ENCODE assay signal across 15 mouse cellular contexts in the genomic region with DNA sequence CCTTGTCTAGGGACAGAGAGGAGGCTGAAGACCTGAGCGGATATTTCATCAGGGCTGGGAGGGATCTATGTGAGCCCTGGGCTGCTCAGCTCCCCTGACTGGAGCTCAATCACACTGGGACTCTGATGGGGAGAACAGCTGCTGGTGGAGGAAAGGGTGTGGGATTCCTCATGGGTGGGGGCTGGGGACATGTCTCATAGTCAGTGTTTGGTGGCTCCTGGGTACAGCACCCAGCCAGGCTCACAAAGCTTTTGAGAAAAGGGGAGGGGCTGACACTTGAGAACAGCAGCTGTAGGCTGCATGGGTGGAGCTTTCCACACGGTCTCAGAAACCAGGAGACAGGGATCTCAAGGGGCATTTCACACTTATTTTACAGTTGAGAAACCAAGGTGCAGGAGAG.
DNase-seq lines count a peak whose midpoint lies in the region; ATAC-seq and TF ChIP-seq lines count a peak whose summit lies in the region.
"Had no signal": no experiment of that assay in that cellular context is flagged by ENCODE, and none has a peak within 500 bp of the region (broad histone marks: within the 10 kb centered on the region; RNA-seq: fewer than 3 reads in every experiment).

No protein-coding gene starts in this region.

- peaks cover 11% of the 10 kb centered on the region for H3K27me3 ChIP-seq in heart, adult 2 months (ENCODE audit: control insufficient read depth, insufficient read depth, low read length)
- peaks cover 24% of the 10 kb centered on the region for H3K27me3 ChIP-seq in lung, embryonic 15.5 days
- H3K27me3 ChIP-seq in embryonic facial prominence, embryonic 10.5 days (replicated peaks; ENCODE audit: low read depth, poor library complexity, severe bottlenecking) = peaks cover 58% of the 10 kb centered on the region
- H3K27me3 ChIP-seq in limb, embryonic 14.5 days (ENCODE audit: control insufficient read depth, insufficient read depth, low read length) = peaks cover 21% of the 10 kb centered on the region

- H3K9me3 ChIP-seq in lung, embryonic 15.5 days = no peaks in the 10 kb centered on the region
- no peaks in the 10 kb centered on the region for H3K9me3 ChIP-seq in embryonic facial prominence, embryonic 10.5 days
- no peaks in the 10 kb centered on the region for H3K9me3 ChIP-seq in limb, embryonic 14.5 days (ENCODE audit: control insufficient read depth, low read length)
- H3K9me3 ChIP-seq: heart, embryonic 12.5 days; hindbrain, embryonic 15.5 days had no signal

- TF ChIP-seq POLR2A in heart, adult 2 months (IDR thresholded peaks at IDR 0.05; ENCODE audit: insufficient read depth, low read depth, low read length) = no peak
- no peak for TF ChIP-seq POLR2A in limb, embryonic 14.5 days (IDR thresholded peaks at IDR 0.05; ENCODE audit: borderline replicate concordance, extremely low read depth, insufficient read depth, insufficient read length)

- no peaks in the 10 kb centered on the region for H3K36me3 ChIP-seq in heart, adult 2 months (ENCODE audit: control insufficient read depth, insufficient read depth, low read length)
- H3K36me3 ChIP-seq in lung, embryonic 15.5 days = no peaks in the 10 kb centered on the region
- H3K36me3 ChIP-seq in embryonic facial prominence, embryonic 10.5 days (replicated peaks) = no peaks in the 10 kb centered on the region
- no peaks in the 10 kb centered on the region for H3K36me3 ChIP-seq in limb, embryonic 14.5 days (ENCODE audit: control insufficient read depth, insufficient read depth, low read length)
- H3K36me3 ChIP-seq: heart, embryonic 12.5 days had no signal

- WGBS in heart, adult 2 months = 47% methylated on average over 2 of the region's 2 CpGs
- WGBS in lung, embryonic 15.5 days = 39% methylated on average over 2 of the region's 2 CpGs
- 36% methylated on average over 2 of the region's 2 CpGs for WGBS in embryonic facial prominence, embryonic 10.5 days
- 36% methylated on average over 2 of the region's 2 CpGs for WGBS in limb, embryonic 14.5 days

- TF ChIP-seq CTCF in heart, adult 2 months (IDR thresholded peaks at IDR 0.05) = no peak

- DNase-seq in heart, adult 2 months = no peak
- no peak for DNase-seq in heart, postnatal 10 days
- DNase-seq in lung, postnatal 36 days = no peak
- DNase-seq in embryonic facial prominence, embryonic 10.5 days (ENCODE audit: low spot score) = no peak
- no peak for DNase-seq in limb, embryonic 14.5 days (ENCODE audit: low spot score)
- DNase-seq in left cerebral cortex, postnatal 25 days (ENCODE audit: low spot score in 2 of 2) = no peak
- DNase-seq: adrenal gland, postnatal 14 days; cerebellum, adult 9-11 months; gastrocnemius, postnatal 10 days; kidney, postnatal 10 days; left cerebral cortex, postnatal 4 days had no signal

- no peak overlapping the region for H3K27ac ChIP-seq in heart, adult 2 months
- no peak overlapping the region for H3K27ac ChIP-seq in lung, embryonic 15.5 days
- H3K27ac ChIP-seq in embryonic facial prominence, embryonic 10.5 days (replicated peaks) = peak overlapping the region; percentile 12
- no peak overlapping the region for H3K27ac ChIP-seq in limb, embryonic 14.5 days (replicated peaks; ENCODE audit: low read depth, low read length)
- H3K27ac ChIP-seq: hindbrain, embryonic 15.5 days; macrophage had no signal

- H3K79me2 ChIP-seq in heart, adult 2 months (replicated peaks; ENCODE audit: control insufficient read depth, insufficient read depth, low read length) = no peaks in the 10 kb centered on the region

- H3K4me2 ChIP-seq in lung, embryonic 15.5 days = no peak overlapping the region
- no peak overlapping the region for H3K4me2 ChIP-seq in limb, embryonic 14.5 days (replicated peaks; ENCODE audit: low read depth, low read length, severe bottlenecking)
- H3K4me2 ChIP-seq: heart, embryonic 12.5 days; hindbrain, embryonic 15.5 days had no signal

- intact Hi-C loops in heart, adult 2 months (cut with DNase I) = no loop called here
- intact Hi-C loops in heart, postnatal 10 days (cut with DNase I) = no loop called here
- intact Hi-C loops in left cerebral cortex, postnatal 25 days (cut with DNase I) = no loop called here

- ATAC-seq in lung, embryonic 15.5 days (ENCODE audit: borderline replicate concordance, extremely low read depth, low FRiP score, low TSS enrichment) = peak; percentile 53; the same call in 1 of the 2 replicates
- peak; percentile 71 for ATAC-seq in limb, embryonic 14.5 days (ENCODE audit: low FRiP score, low read depth)

- no peaks in the 10 kb centered on the region for H3K4me1 ChIP-seq in heart, adult 2 months (ENCODE audit: control insufficient read depth, insufficient read depth, low read length)
- H3K4me1 ChIP-seq in lung, embryonic 15.5 days = peaks cover 16% of the 10 kb centered on the region
- H3K4me1 ChIP-seq in embryonic facial prominence, embryonic 10.5 days = peaks cover 32% of the 10 kb centered on the region
- peaks cover 8% of the 10 kb centered on the region for H3K4me1 ChIP-seq in limb, embryonic 14.5 days (ENCODE audit: control insufficient read depth, insufficient read depth, low read length)

- no peak overlapping the region for H3K9ac ChIP-seq in heart, adult 2 months (ENCODE audit: low read depth, low read length)
- no peak overlapping the region for H3K9ac ChIP-seq in lung, embryonic 15.5 days
- no peak overlapping the region for H3K9ac ChIP-seq in limb, embryonic 14.5 days (ENCODE audit: low read depth, low read length, severe bottlenecking)
- H3K9ac ChIP-seq: heart, embryonic 12.5 days; hindbrain, embryonic 15.5 days had no signal

- TF ChIP-seq EP300 in heart, adult 2 months (IDR thresholded peaks at IDR 0.05; ENCODE audit: insufficient read depth, low read depth, low read length) = 0 out of 2 replicates have a peak, but pooled peaks have one; percentile 17

- no peak overlapping the region for H3K4me3 ChIP-seq in heart, adult 2 months
- no peak overlapping the region for H3K4me3 ChIP-seq in lung, embryonic 15.5 days
- H3K4me3 ChIP-seq in embryonic facial prominence, embryonic 10.5 days = no peak overlapping the region
- H3K4me3 ChIP-seq in limb, embryonic 14.5 days (replicated peaks; ENCODE audit: low read length) = no peak overlapping the region
- H3K4me3 ChIP-seq: heart, embryonic 12.5 days; hindbrain, embryonic 15.5 days had no signal
